Mouse (Mus musculus): ENCODE data around the gene Ctsa.

DNA sequence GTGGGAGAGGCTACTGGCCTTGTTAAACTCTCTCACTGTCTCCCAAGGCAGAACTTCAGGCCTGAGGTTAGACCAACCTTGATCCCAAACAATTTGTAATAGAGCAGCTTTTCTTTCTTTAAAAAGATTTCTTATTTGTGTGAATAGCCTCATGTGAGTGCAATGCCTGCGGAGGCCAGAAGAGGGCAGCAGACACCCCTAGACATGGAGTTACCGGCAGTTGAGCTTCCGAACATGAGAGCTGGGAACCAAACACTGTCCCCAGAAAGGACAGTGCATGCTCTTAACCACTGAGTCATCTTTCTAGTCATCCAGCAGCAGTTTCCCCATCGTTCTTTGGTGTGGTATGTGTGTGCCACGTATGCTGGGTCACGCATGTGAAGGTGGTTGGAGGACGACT is 34.9 kb downstream of the Ctsa start:
- TF ChIP-seq CTCF (IDR thresholded peaks at IDR 0.05; ENCODE audit: low read depth) (peak; percentile 54), EP300 (IDR thresholded peaks at IDR 0.05; ENCODE audit: low read depth) (0 out of 2 replicates have a peak, but pooled peaks have one; percentile 2)

All from heart, postnatal 0 days (tissue).